Mouse (Mus musculus): ENCODE data around the gene Abraxas2. TPM values are rescaled to one million over a fixed set of nuclear protein-coding genes. Genes with fewer than 3 reads are reported as not detected.
A peak's percentile ranks its signal among the peaks of the same experiment; 100 is the strongest.

The Abraxas2 gene
- polyA plus RNA-seq, 1 experiment, result 43.4 TPM

- no peak for TF ChIP-seq POLR2A (IDR thresholded peaks at IDR 0.05; ENCODE audit: insufficient read depth, low read length)
- no peak for TF ChIP-seq EP300 (IDR thresholded peaks at IDR 0.05; ENCODE audit: insufficient read depth, low read depth, low read length)
- no peak for TF ChIP-seq CTCF (IDR thresholded peaks at IDR 0.05; ENCODE audit: low read depth, low read length)
- no peak overlapping the region for H3K9ac ChIP-seq (ENCODE audit: low read depth, poor library complexity, severe bottlenecking)
- peaks cover 8% of the 10 kb centered on the region; the same call in 1 of the 2 replicates for H3K9me3 ChIP-seq (replicated peaks; ENCODE audit: control insufficient read depth, insufficient read depth, low read length, poor library complexity, severe bottlenecking)
- H3K27ac ChIP-seq (ENCODE audit: insufficient read depth, low read length), result no peak overlapping the region
- H3K4me1 ChIP-seq (ENCODE audit: control insufficient read depth, insufficient read depth, low read length), result no peaks in the 10 kb centered on the region
- H3K4me3 ChIP-seq (ENCODE audit: low read depth, low read length), result no peak overlapping the region
- H3K27me3 ChIP-seq (ENCODE audit: control insufficient read depth, insufficient read depth, low read length, poor library complexity, severe bottlenecking), result no peaks in the 10 kb centered on the region
- H3K36me3 ChIP-seq (ENCODE audit: control insufficient read depth, insufficient read depth, low read length, poor library complexity, severe bottlenecking), result no peaks in the 10 kb centered on the region
Observed at GRCm38 (mm10) chr7:132925227-132925626, 66.2 kb downstream of the Abraxas2 start.

- Histone ChIP-seq H3K36me3 (ENCODE audit: control insufficient read depth, insufficient read depth, low read length, poor library complexity, severe bottlenecking) (no peaks in the 10 kb centered on the region), H3K27me3 (ENCODE audit: control insufficient read depth, insufficient read depth, low read length, poor library complexity, severe bottlenecking) (no peaks in the 10 kb centered on the region), H3K27ac (ENCODE audit: insufficient read depth, low read length) (no peak overlapping the region), H3K4me1 (ENCODE audit: control insufficient read depth, insufficient read depth, low read length) (no peaks in the 10 kb centered on the region), H3K4me3 (ENCODE audit: low read depth, low read length) (no peak overlapping the region), H3K9me3 (replicated peaks; ENCODE audit: control insufficient read depth, insufficient read depth, low read length, poor library complexity, severe bottlenecking) (peaks cover 10% of the 10 kb centered on the region; the same call in 1 of the 2 replicates), H3K9ac (ENCODE audit: low read depth, poor library complexity, severe bottlenecking) (no peak overlapping the region)
- TF ChIP-seq CTCF (IDR thresholded peaks at IDR 0.05; ENCODE audit: low read depth, low read length), result no peak
- TF ChIP-seq POLR2A (IDR thresholded peaks at IDR 0.05; ENCODE audit: insufficient read depth, low read length), result no peak
- no peak for TF ChIP-seq EP300 (IDR thresholded peaks at IDR 0.05; ENCODE audit: insufficient read depth, low read depth, low read length)
Observed at GRCm38 (mm10) chr7:132927201-132927600, 68.2 kb downstream of the Abraxas2 start.

GRCm38 (mm10) chr7:132930055-132930454 lies 71.0 kb downstream of the Abraxas2 start:
- Histone ChIP-seq H3K4me1 (ENCODE audit: control insufficient read depth, insufficient read depth, low read length) (no peaks in the 10 kb centered on the region), H3K27me3 (ENCODE audit: control insufficient read depth, insufficient read depth, low read length, poor library complexity, severe bottlenecking) (no peaks in the 10 kb centered on the region), H3K9ac (ENCODE audit: low read depth, poor library complexity, severe bottlenecking) (no peak overlapping the region), H3K9me3 (replicated peaks; ENCODE audit: control insufficient read depth, insufficient read depth, low read length, poor library complexity, severe bottlenecking) (peaks cover 10% of the 10 kb centered on the region; the same call in 1 of the 2 replicates), H3K4me3 (ENCODE audit: low read depth, low read length) (no peak overlapping the region), H3K36me3 (ENCODE audit: control insufficient read depth, insufficient read depth, low read length, poor library complexity, severe bottlenecking) (no peaks in the 10 kb centered on the region), H3K27ac (ENCODE audit: insufficient read depth, low read length) (no peak overlapping the region)
- TF ChIP-seq EP300 (IDR thresholded peaks at IDR 0.05; ENCODE audit: insufficient read depth, low read depth, low read length) (no peak), CTCF (IDR thresholded peaks at IDR 0.05; ENCODE audit: low read depth, low read length) (peak; percentile 26), POLR2A (IDR thresholded peaks at IDR 0.05; ENCODE audit: insufficient read depth, low read length) (no peak)

- H3K4me3 ChIP-seq (ENCODE audit: low read depth, low read length), result peak within 1 kb of the TSS; percentile 90
Observed at GRCm38 (mm10) chr7:132930850-132931559, 72.0 kb downstream of the Abraxas2 start, which contains the start of gene Zranb1. TSS of gene Zranb1 (plus strand) at chr7:132931142.

GRCm38 (mm10) chr7:132931560-132932351 lies 72.7 kb downstream of the Abraxas2 start:
- Histone ChIP-seq H3K27me3 (ENCODE audit: control insufficient read depth, insufficient read depth, low read length, poor library complexity, severe bottlenecking) (no peaks in the 10 kb centered on the region), H3K27ac (ENCODE audit: insufficient read depth, low read length) (peak overlapping the region; percentile 2; the same call in 1 of the 2 replicates), H3K36me3 (ENCODE audit: control insufficient read depth, insufficient read depth, low read length, poor library complexity, severe bottlenecking) (no peaks in the 10 kb centered on the region), H3K9ac (ENCODE audit: low read depth, poor library complexity, severe bottlenecking) (peak overlapping the region; percentile 87), H3K4me1 (ENCODE audit: control insufficient read depth, insufficient read depth, low read length) (no peaks in the 10 kb centered on the region), H3K9me3 (replicated peaks; ENCODE audit: control insufficient read depth, insufficient read depth, low read length, poor library complexity, severe bottlenecking) (peaks cover 10% of the 10 kb centered on the region; the same call in 1 of the 2 replicates), H3K4me3 (ENCODE audit: low read depth, low read length) (peak overlapping the region; percentile 90)
- no peak for TF ChIP-seq EP300 (IDR thresholded peaks at IDR 0.05; ENCODE audit: insufficient read depth, low read depth, low read length)
- TF ChIP-seq CTCF (IDR thresholded peaks at IDR 0.05; ENCODE audit: low read depth, low read length), result no peak
- TF ChIP-seq POLR2A (IDR thresholded peaks at IDR 0.05; ENCODE audit: insufficient read depth, low read length), result no peak

More at GRCm38 (mm10) chr7:132930850-132931559, 72.0 kb downstream of the Abraxas2 start, which contains the start of gene Zranb1:
- Histone ChIP-seq H3K9ac (ENCODE audit: low read depth, poor library complexity, severe bottlenecking) (peak within 1 kb of the TSS; percentile 87), H3K4me1 (ENCODE audit: control insufficient read depth, insufficient read depth, low read length) (no peaks in the 10 kb centered on the region), H3K27ac (ENCODE audit: insufficient read depth, low read length) (peak within 1 kb of the TSS; percentile 2), H3K27me3 (ENCODE audit: control insufficient read depth, insufficient read depth, low read length, poor library complexity, severe bottlenecking) (no peaks in the 10 kb centered on the region), H3K9me3 (replicated peaks; ENCODE audit: control insufficient read depth, insufficient read depth, low read length, poor library complexity, severe bottlenecking) (peaks cover 10% of the 10 kb centered on the region; the same call in 1 of the 2 replicates), H3K36me3 (ENCODE audit: control insufficient read depth, insufficient read depth, low read length, poor library complexity, severe bottlenecking) (no peaks in the 10 kb centered on the region)
- TF ChIP-seq POLR2A (IDR thresholded peaks at IDR 0.05; ENCODE audit: insufficient read depth, low read length) (no peak), EP300 (IDR thresholded peaks at IDR 0.05; ENCODE audit: insufficient read depth, low read depth, low read length) (0 out of 2 replicates have a peak, but pooled peaks have one; percentile 55)

Measured in ES-Bruce4 (cell line).